Mouse (Mus musculus) forebrain, embryonic 15.5 days (tissue): ENCODE measurements around the gene Ulk2. TPM values are rescaled to one million over a fixed set of nuclear protein-coding genes. Genes with fewer than 3 reads are reported as not detected.

Experiments
- ATAC-seq: fragments of 200-750 bp; cut with Nextera tagmentation; replicated peaks from 2 replicates; pipeline ENCODE4 v1.8.0; 2017; ENCODE audit warnings: mild to moderate bottlenecking, moderate TSS enrichment, moderate library complexity
- H3K27ac ChIP-seq: fragments of 300-500 bp; sonication (generic); replicated peaks from 2 replicates; pipeline ENCODE4 v1.5.1; 2015; ENCODE audit warnings: mild to moderate bottlenecking, inconsistent platforms
- H3K27me3 ChIP-seq: fragments of 300-500 bp; sonication (generic); 2 replicates; pipeline ENCODE4 v1.6.1; 2015; ENCODE audit warnings: inconsistent platforms
- H3K36me3 ChIP-seq: fragments of 300-500 bp; sonication (generic); 2 replicates; pipeline ENCODE4 v1.6.1; 2015; ENCODE audit warnings: mild to moderate bottlenecking, inconsistent platforms
- H3K4me1 ChIP-seq: fragments of 300-500 bp; sonication (generic); 2 replicates; pipeline ENCODE4 v1.6.1; 2015; ENCODE audit warnings: inconsistent platforms
- H3K4me2 ChIP-seq: fragments of 300-500 bp; sonication (generic); replicated peaks from 2 replicates; pipeline ENCODE4 v1.6.1; 2015; ENCODE audit warnings: mild to moderate bottlenecking, inconsistent platforms
- H3K4me3 ChIP-seq: fragments of 300-500 bp; sonication (generic); 2 replicates; pipeline ENCODE4 v1.5.1; 2015; ENCODE audit warnings: mild to moderate bottlenecking, inconsistent platforms
- H3K9ac ChIP-seq: fragments of 300-500 bp; sonication (generic); replicated peaks from 2 replicates; pipeline ENCODE4 v1.6.1; 2015; ENCODE audit warnings: mild to moderate bottlenecking, inconsistent platforms
- H3K9me3 ChIP-seq: fragments of 300-500 bp; sonication (generic); 2 replicates; pipeline ENCODE4 v1.6.1; 2016; ENCODE audit warnings: inconsistent platforms
- WGBS: fragments of 180-500 bp; shearing (Covaris S2); methylation state at CpG from one replicate; pipeline ENCODE4 v1.1.7; 2015; ENCODE audit warnings: mixed read lengths; 5-methylcytosine and 5-hydroxymethylcytosine counted together
- polyA plus RNA-seq: library from polyadenylated mRNA; unstranded; fragments of >200 nt; fragmentation: Nextera tagmentation; extraction: Ambion mirVana; gene quantifications from 2 replicates; pipeline ENCODE4 v1.2.1, GENCODE M21; 2015

Ulk2 gene
- polyA plus RNA-seq, 1 experiment from 2014 or later: 39.7 TPM

GRCm38 (mm10) chr11:61751612-61752011 is 103.3 kb downstream of the Ulk2 start:
- Histone ChIP-seq H3K4me2 (no peak overlapping the region), H3K9me3 (no peaks in the 10 kb centered on the region), H3K27me3 (no peaks in the 10 kb centered on the region), H3K27ac (no peak overlapping the region), H3K4me3 (no peak overlapping the region), H3K36me3 (peaks cover 67% of the 10 kb centered on the region), H3K4me1 (no peaks in the 10 kb centered on the region), H3K9ac (no peak overlapping the region)
- no peak for ATAC-seq
- WGBS: 84% methylated on average over 5 of the region's 5 CpGs

- Histone ChIP-seq H3K9ac (no peak overlapping the region), H3K36me3 (peaks cover 53% of the 10 kb centered on the region), H3K4me2 (no peak overlapping the region), H3K4me3 (no peak overlapping the region), H3K27me3 (no peaks in the 10 kb centered on the region), H3K27ac (no peak overlapping the region), H3K4me1 (no peaks in the 10 kb centered on the region), H3K9me3 (no peaks in the 10 kb centered on the region)
- WGBS: 59% methylated on average over 3 of the region's 3 CpGs
- ATAC-seq: no peak
Measured at GRCm38 (mm10) chr11:61747161-61747560, 107.7 kb downstream of the Ulk2 start.

- no peak overlapping the region for H3K27ac ChIP-seq
- H3K4me2 ChIP-seq: no peak overlapping the region
- peaks cover 49% of the 10 kb centered on the region for H3K36me3 ChIP-seq
- H3K4me1 ChIP-seq: no peaks in the 10 kb centered on the region
- no peaks in the 10 kb centered on the region for H3K27me3 ChIP-seq
- no peak overlapping the region for H3K4me3 ChIP-seq
- H3K9me3 ChIP-seq: no peaks in the 10 kb centered on the region
- ATAC-seq: no peak
- H3K9ac ChIP-seq: no peak overlapping the region
- WGBS: 95% methylated on average over 9 of the region's 9 CpGs
Measured at GRCm38 (mm10) chr11:61745781-61746180, 109.1 kb downstream of the Ulk2 start.

GRCm38 (mm10) chr11:61744460-61744859 is 110.4 kb downstream of the Ulk2 start:
- Histone ChIP-seq H3K27ac (no peak overlapping the region), H3K4me2 (no peak overlapping the region), H3K4me3 (no peak overlapping the region), H3K27me3 (no peaks in the 10 kb centered on the region), H3K9me3 (no peaks in the 10 kb centered on the region), H3K36me3 (peaks cover 56% of the 10 kb centered on the region), H3K9ac (no peak overlapping the region), H3K4me1 (no peaks in the 10 kb centered on the region)
- no peak for ATAC-seq
- 73% methylated on average over 3 of the region's 3 CpGs for WGBS

- H3K36me3 ChIP-seq: peaks cover 61% of the 10 kb centered on the region
- H3K9me3 ChIP-seq: no peaks in the 10 kb centered on the region
- H3K9ac ChIP-seq: no peak overlapping the region
- H3K27me3 ChIP-seq: no peaks in the 10 kb centered on the region
- no peak overlapping the region for H3K4me2 ChIP-seq
- ATAC-seq: no peak
- no peak overlapping the region for H3K4me3 ChIP-seq
- H3K4me1 ChIP-seq: no peaks in the 10 kb centered on the region
- WGBS: 85% methylated on average over 3 of the region's 3 CpGs
- no peak overlapping the region for H3K27ac ChIP-seq
Measured at GRCm38 (mm10) chr11:61743768-61744167, 111.1 kb downstream of the Ulk2 start.

GRCm38 (mm10) chr11:61740500-61740899 is 114.4 kb downstream of the Ulk2 start:
- Histone ChIP-seq H3K36me3 (peaks cover 74% of the 10 kb centered on the region), H3K4me2 (no peak overlapping the region), H3K27me3 (no peaks in the 10 kb centered on the region), H3K4me3 (no peak overlapping the region), H3K4me1 (no peaks in the 10 kb centered on the region), H3K9ac (no peak overlapping the region), H3K27ac (no peak overlapping the region), H3K9me3 (no peaks in the 10 kb centered on the region)
- WGBS: 91% methylated on average over 1 of the region's 1 CpGs
- ATAC-seq: no peak

- H3K4me1 ChIP-seq: no peaks in the 10 kb centered on the region
- no peaks in the 10 kb centered on the region for H3K9me3 ChIP-seq
- no peak overlapping the region for H3K27ac ChIP-seq
- no peaks in the 10 kb centered on the region for H3K27me3 ChIP-seq
- no peak overlapping the region for H3K9ac ChIP-seq
- H3K36me3 ChIP-seq: peaks cover 83% of the 10 kb centered on the region
- no peak overlapping the region for H3K4me2 ChIP-seq
- H3K4me3 ChIP-seq: no peak overlapping the region
- ATAC-seq: no peak
- 97% methylated on average over 1 of the region's 1 CpGs for WGBS
Measured at GRCm38 (mm10) chr11:61737290-61737689, 117.6 kb downstream of the Ulk2 start.

- H3K27ac ChIP-seq: no peak overlapping the region
- no peak overlapping the region for H3K4me2 ChIP-seq
- WGBS: 93% methylated on average over 7 of the region's 7 CpGs
- no peaks in the 10 kb centered on the region for H3K4me1 ChIP-seq
- ATAC-seq: no peak
- H3K4me3 ChIP-seq: no peak overlapping the region
- no peaks in the 10 kb centered on the region for H3K27me3 ChIP-seq
- H3K9ac ChIP-seq: no peak overlapping the region
- H3K36me3 ChIP-seq: peaks cover 73% of the 10 kb centered on the region
- no peaks in the 10 kb centered on the region for H3K9me3 ChIP-seq
Measured at GRCm38 (mm10) chr11:61732672-61733071, 122.2 kb downstream of the Ulk2 start.

GRCm38 (mm10) chr11:61728037-61728436 is 126.8 kb downstream of the Ulk2 start:
- H3K4me2 ChIP-seq: no peak overlapping the region
- H3K9me3 ChIP-seq: no peaks in the 10 kb centered on the region
- no peak for ATAC-seq
- peaks cover 55% of the 10 kb centered on the region for H3K36me3 ChIP-seq
- H3K27me3 ChIP-seq: no peaks in the 10 kb centered on the region
- H3K27ac ChIP-seq: no peak overlapping the region
- no peak overlapping the region for H3K9ac ChIP-seq
- no peaks in the 10 kb centered on the region for H3K4me1 ChIP-seq
- no peak overlapping the region for H3K4me3 ChIP-seq
- WGBS: 91% methylated on average over 2 of the region's 2 CpGs

Other genes starting within 250 kb of the Ulk2 start
- 8.0 and 9.1 TPM in 2 replicates for gene Grap, start 201.8 kb downstream of the Ulk2 start, polyA plus RNA-seq
- gene Fam83g, start 171.0 kb downstream of the Ulk2 start, polyA plus RNA-seq: 0.20 and 0.51 TPM in 2 replicates
- not detected in 2 replicates for gene Slc5a10, start 134.2 kb downstream of the Ulk2 start, polyA plus RNA-seq
- gene Prpsap2, start 93.0 kb downstream of the Ulk2 start, polyA plus RNA-seq: 64.3 and 67.3 TPM in 2 replicates
- 15.5 and 15.8 TPM in 2 replicates for gene Akap10, start 75.2 kb upstream of the Ulk2 start, polyA plus RNA-seq
- gene Specc1, start 101.7 kb upstream of the Ulk2 start, polyA plus RNA-seq: 10.7 and 11.7 TPM in 2 replicates